ENCODE assay signal across 10 mouse cellular contexts in the genomic region with DNA sequence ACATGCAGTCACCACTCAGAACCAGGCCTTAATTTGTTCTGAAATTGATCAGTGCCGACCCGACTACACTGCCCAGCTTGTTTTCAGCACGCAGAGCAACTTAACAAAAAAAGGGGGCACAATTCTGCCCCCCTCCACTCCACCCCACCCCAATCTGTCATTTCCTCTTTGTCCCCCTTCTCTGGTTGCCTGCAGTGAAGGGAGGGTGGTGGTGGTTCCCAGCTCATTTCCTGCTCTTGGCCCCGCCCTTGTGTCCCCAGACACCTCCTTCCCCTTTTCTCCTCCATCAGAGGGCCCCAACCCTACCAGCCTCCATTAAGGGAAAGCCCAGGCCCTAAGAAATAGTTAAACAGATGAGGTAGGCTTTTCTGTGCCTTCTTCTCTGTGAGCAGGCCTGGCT. TPM values are rescaled to one million over a fixed set of nuclear protein-coding genes. Genes with fewer than 3 reads are reported as not detected.
DNase-seq lines count a peak whose midpoint lies in the region; ATAC-seq and TF ChIP-seq lines count a peak whose summit lies in the region.
"Had no signal": no experiment of that assay in that cellular context is flagged by ENCODE, and none has a peak within 500 bp of the region (broad histone marks: within the 10 kb centered on the region; RNA-seq: fewer than 3 reads in every experiment).

No protein-coding gene starts in this region.

- H3K27ac ChIP-seq in macrophage, result peak overlapping the region; percentile 100
- H3K27ac ChIP-seq in midbrain, postnatal 0 days (ENCODE audit: low read depth, low read length), result no peak overlapping the region
- H3K27ac ChIP-seq: embryonic facial prominence, embryonic 13.5 days; midbrain, embryonic 10.5 days had no signal

- 0% methylated on average over 4 of the region's 4 CpGs for WGBS in macrophage (ENCODE audit: missing documents)
- WGBS in midbrain, postnatal 0 days, result 87% methylated on average over 4 of the region's 4 CpGs

- H3K79me2 ChIP-seq in macrophage (ENCODE audit: inconsistent target), result peaks cover 60% of the 10 kb centered on the region

- H3K4me1 ChIP-seq in midbrain, postnatal 0 days (ENCODE audit: insufficient read depth, low read length), result no peaks in the 10 kb centered on the region

- no peak overlapping the region for H3K4me2 ChIP-seq in midbrain, postnatal 0 days (ENCODE audit: low read depth, low read length, poor library complexity, severe bottlenecking)
- H3K4me2 ChIP-seq: embryonic facial prominence, embryonic 13.5 days had no signal

- H3K9me3 ChIP-seq in midbrain, postnatal 0 days (ENCODE audit: low read length), result no peaks in the 10 kb centered on the region
- H3K9me3 ChIP-seq: embryonic facial prominence, embryonic 13.5 days; midbrain, embryonic 10.5 days had no signal

- no peak overlapping the region for H3K9ac ChIP-seq in midbrain, postnatal 0 days (replicated peaks; ENCODE audit: low read length, poor library complexity, severe bottlenecking)
- H3K9ac ChIP-seq: embryonic facial prominence, embryonic 13.5 days had no signal

- H3K36me3 ChIP-seq in macrophage (ENCODE audit: inconsistent target), result peaks cover 34% of the 10 kb centered on the region
- H3K36me3 ChIP-seq in midbrain, postnatal 0 days (ENCODE audit: insufficient read depth, low read length), result no peaks in the 10 kb centered on the region
- H3K36me3 ChIP-seq: embryonic facial prominence, embryonic 13.5 days; midbrain, embryonic 10.5 days had no signal

- H3K27me3 ChIP-seq in midbrain, postnatal 0 days (ENCODE audit: insufficient read depth, low read length), result no peaks in the 10 kb centered on the region
- H3K27me3 ChIP-seq: embryonic facial prominence, embryonic 13.5 days had no signal

- DNase-seq in heart, adult 18-20 months, result peak; percentile 24 to 79
- no peak for DNase-seq in heart, postnatal 4 days
- peak; percentile 70 to 76 for DNase-seq in thymus, postnatal 10 days (ENCODE audit: low spot score in 2 of 2)
- no peak for DNase-seq in testis, postnatal 14 days (ENCODE audit: low spot score)
- DNase-seq in midbrain, postnatal 0 days (ENCODE audit: low spot score), result no peak
- no peak for DNase-seq in frontal cortex, adult 2 months (ENCODE audit: extremely low spot score in 1 of 2, low spot score in 1 of 2)

- no peak for TF ChIP-seq CTCF in midbrain, postnatal 0 days (IDR thresholded peaks at IDR 0.05)

- ATAC-seq in hematopoietic stem cell, adult 5-6 weeks (replicated peaks in 1 of 2; ENCODE audit: insufficient read depth in 1 of 2, low FRiP score in 2 of 2, low TSS enrichment in 1 of 2, low read depth in 1 of 2, poor library complexity in 2 of 2, severe bottlenecking in 2 of 2), result peak; percentile 83 to 84
- no peak for ATAC-seq in midbrain, postnatal 0 days (ENCODE audit: low FRiP score)

- peak overlapping the region; percentile 99 for H3K4me3 ChIP-seq in macrophage (ENCODE audit: inconsistent target)
- no peak overlapping the region for H3K4me3 ChIP-seq in midbrain, postnatal 0 days (ENCODE audit: low read depth, low read length)
- H3K4me3 ChIP-seq: embryonic facial prominence, embryonic 13.5 days; midbrain, embryonic 10.5 days had no signal

RNA-seq across cellular contexts. Expression of a gene that starts 1.3 kb away (rescaled TPM):
- total RNA-seq in heart, adult 18-20 months (2021), result 1 to 10 TPM; 2.7 to 5.0 TPM
- 1 to 10 TPM in 1 of 2 experiments, under 1 TPM in 1; 0.90 to 1.5 TPM for total RNA-seq in heart, postnatal 4 days (2021)
- total RNA-seq in hematopoietic stem cell, adult 5-6 weeks (2017), result 112 and 133 TPM in 2 replicates
- 100 to 1,000 TPM; 134 to 533 (median 366) TPM for total RNA-seq in macrophage (2018; cell fraction: chromatin; rRNA removed)
- 100 to 1,000 TPM in 23 of 26 experiments, 10 to 100 TPM in 3; 87.2 to 172 (median 137) TPM for total RNA-seq in macrophage (2018; cell fraction: cytosol; rRNA removed)
- 100 to 1,000 TPM; 143 to 504 (median 375) TPM for total RNA-seq in macrophage (2018; cell fraction: nucleus; rRNA removed)
- 119 to 178 TPM (median 125 TPM) in 3 replicates for polyA plus RNA-seq in macrophage (2018)
- total RNA-seq in midbrain, postnatal 0 days (2014; rRNA removed), result 0.82 and 1.1 TPM in 2 replicates
- 0.75 and 0.81 TPM in 2 replicates for polyA plus RNA-seq in midbrain, postnatal 0 days (2015; fragmentation: Nextera tagmentation; extraction: Ambion mirVana)
- 1.4 and 1.8 TPM in 2 replicates for polyA plus RNA-seq in frontal cortex, adult 2 months (2012; rRNA removed)

RNA-seq across cellular contexts. Expression of a gene that starts 20.2 kb away (rescaled TPM):
- under 1 TPM; 0.15 to 0.18 TPM for total RNA-seq in heart, adult 18-20 months (2021)
- under 1 TPM; 0.07 TPM for total RNA-seq in heart, postnatal 4 days (2021)
- 5.2 and 6.2 TPM in 2 replicates for total RNA-seq in hematopoietic stem cell, adult 5-6 weeks (2017)
- 10 to 100 TPM in 20 of 26 experiments, 1 to 10 TPM in 6; 3.4 to 39.1 (median 20.3) TPM for total RNA-seq in macrophage (2018; cell fraction: chromatin; rRNA removed)
- 10 to 100 TPM; 13.0 to 64.3 (median 29.2) TPM for total RNA-seq in macrophage (2018; cell fraction: cytosol; rRNA removed)
- 100 to 1,000 TPM in 4 of 26 experiments, 10 to 100 TPM in 22; 23.6 to 124 (median 49.3) TPM for total RNA-seq in macrophage (2018; cell fraction: nucleus; rRNA removed)
- 14.3 to 25.8 TPM (median 18.7 TPM) in 3 replicates for polyA plus RNA-seq in macrophage (2018)
- 4.7 and 9.3 TPM in 2 replicates for total RNA-seq in midbrain, postnatal 0 days (2014; rRNA removed)
- polyA plus RNA-seq in midbrain, postnatal 0 days (2015; fragmentation: Nextera tagmentation; extraction: Ambion mirVana), result 4.8 TPM in 2 replicates
- polyA plus RNA-seq in frontal cortex, adult 2 months (2012; rRNA removed), result 2.6 and 3.1 TPM in 2 replicates

RNA-seq across cellular contexts. Expression of a gene that starts 21.0 kb away (rescaled TPM):
- total RNA-seq in heart, adult 18-20 months (2021), result 10 to 100 TPM; 40.1 to 42.5 TPM
- total RNA-seq in heart, postnatal 4 days (2021), result 10 to 100 TPM; 53.4 to 54.3 TPM
- total RNA-seq in hematopoietic stem cell, adult 5-6 weeks (2017), result 47.0 and 59.5 TPM in 2 replicates
- 100 to 1,000 TPM in 13 of 26 experiments, 10 to 100 TPM in 13; 15.3 to 166 (median 89.3) TPM for total RNA-seq in macrophage (2018; cell fraction: chromatin; rRNA removed)
- 100 to 1,000 TPM in 3 of 26 experiments, 10 to 100 TPM in 23; 23.4 to 110 (median 71.3) TPM for total RNA-seq in macrophage (2018; cell fraction: cytosol; rRNA removed)
- 100 to 1,000 TPM in 4 of 26 experiments, 10 to 100 TPM in 22; 19.4 to 125 (median 66.8) TPM for total RNA-seq in macrophage (2018; cell fraction: nucleus; rRNA removed)
- polyA plus RNA-seq in macrophage (2018), result 32.8 to 94.5 TPM (median 36.5 TPM) in 3 replicates
- total RNA-seq in midbrain, postnatal 0 days (2014; rRNA removed), result 134 and 156 TPM in 2 replicates
- 160 and 167 TPM in 2 replicates for polyA plus RNA-seq in midbrain, postnatal 0 days (2015; fragmentation: Nextera tagmentation; extraction: Ambion mirVana)
- polyA plus RNA-seq in frontal cortex, adult 2 months (2012; rRNA removed), result 105 and 119 TPM in 2 replicates

RNA-seq across cellular contexts. Expression of a gene that starts 28.6 kb away (rescaled TPM):
- 1 to 10 TPM in 1 of 2 experiments, not detected in 1; 1.6 TPM for total RNA-seq in heart, adult 18-20 months (2021)
- total RNA-seq in heart, postnatal 4 days (2021), result 1 to 10 TPM; 1.1 to 1.7 TPM
- total RNA-seq in hematopoietic stem cell, adult 5-6 weeks (2017), result 4.7 and 8.8 TPM in 2 replicates
- 10 to 100 TPM in 4 of 26 experiments, 1 to 10 TPM in 18, not detected in 4; 1.3 to 12.9 (median 6.6) TPM for total RNA-seq in macrophage (2018; cell fraction: chromatin; rRNA removed)
- 1 to 10 TPM in 3 of 26 experiments, under 1 TPM in 9, not detected in 14; 0.19 to 1.5 (median 0.51) TPM for total RNA-seq in macrophage (2018; cell fraction: cytosol; rRNA removed)
- 10 to 100 TPM in 2 of 26 experiments, 1 to 10 TPM in 20, not detected in 4; 1.3 to 13.5 (median 4.4) TPM for total RNA-seq in macrophage (2018; cell fraction: nucleus; rRNA removed)
- polyA plus RNA-seq in macrophage (2018), result 1.3 TPM in 1 of 3 replicates, not detected in the others
- not detected in 2 replicates for total RNA-seq in midbrain, postnatal 0 days (2014; rRNA removed)
- polyA plus RNA-seq in midbrain, postnatal 0 days (2015; fragmentation: Nextera tagmentation; extraction: Ambion mirVana), result 3.1 and 3.9 TPM in 2 replicates
- 4.1 and 5.0 TPM in 2 replicates for polyA plus RNA-seq in frontal cortex, adult 2 months (2012; rRNA removed)

RNA-seq across cellular contexts. Expression of a gene that starts 29.5 kb away (rescaled TPM):
- not detected for total RNA-seq in heart, adult 18-20 months (2021)
- total RNA-seq in heart, postnatal 4 days (2021), result under 1 TPM; 0.50 TPM
- 3.5 and 5.7 TPM in 2 replicates for total RNA-seq in hematopoietic stem cell, adult 5-6 weeks (2017)
- under 1 TPM in 2 of 26 experiments, not detected in 24; 0.57 to 0.70 TPM for total RNA-seq in macrophage (2018; cell fraction: chromatin; rRNA removed)
- under 1 TPM in 18 of 26 experiments, not detected in 8; 0.05 to 0.37 (median 0.14) TPM for total RNA-seq in macrophage (2018; cell fraction: cytosol; rRNA removed)
- under 1 TPM in 2 of 26 experiments, not detected in 24; 0.30 to 0.43 TPM for total RNA-seq in macrophage (2018; cell fraction: nucleus; rRNA removed)
- 0.11 TPM in 1 of 3 replicates, not detected in the others for polyA plus RNA-seq in macrophage (2018)
- total RNA-seq in midbrain, postnatal 0 days (2014; rRNA removed), result 4.0 and 4.5 TPM in 2 replicates
- polyA plus RNA-seq in midbrain, postnatal 0 days (2015; fragmentation: Nextera tagmentation; extraction: Ambion mirVana), result 6.3 and 6.4 TPM in 2 replicates
- 7.9 and 9.0 TPM in 2 replicates for polyA plus RNA-seq in frontal cortex, adult 2 months (2012; rRNA removed)

Comparison
In these comparisons a context has a peak if more than half of its experiments do, and no peak if none do; other contexts are left out.
1. DNase-seq: peak in heart, adult 18-20 months (2 of 2) and thymus, postnatal 10 days (2 of 2); none in heart, postnatal 4 days (single experiment), testis, postnatal 14 days (single experiment), midbrain, postnatal 0 days (single experiment) and frontal cortex, adult 2 months (0 of 2).
2. RNA of a gene that starts 1.3 kb away (total RNA-seq): 112 to 133 TPM in hematopoietic stem cell, adult 5-6 weeks; 2.7 to 5.0 TPM in heart, adult 18-20 months, 0.90 to 1.5 TPM in heart, postnatal 4 days and 0.82 to 1.1 TPM in midbrain, postnatal 0 days; every median in the first group is over 10 times any median in the second.